Mouse (Mus musculus) limb, embryonic 11.5 days (tissue): ENCODE data around the gene Plet1. TPM values are rescaled to one million over a fixed set of nuclear protein-coding genes. Genes with fewer than 3 reads are reported as not detected.

Experiments
- ATAC-seq: fragments of 200-750 bp; cut with Nextera tagmentation; 2 replicates; pipeline ENCODE4 v1.8.0; 2017; ENCODE audit warnings: low read depth; ENCODE audit not compliant: insufficient number of reproducible peaks, low FRiP score, low TSS enrichment
- DNase-seq: peaks from one replicate; pipeline ENCODE4 v3.0.0-alpha.2; 2015; ENCODE audit warnings: low spot score
- H3K27ac ChIP-seq: fragments of 300-500 bp; sonication (generic); replicated peaks from 2 replicates; pipeline ENCODE4 v1.5.1; 2014; ENCODE audit warnings: low read depth, mild to moderate bottlenecking, low read length
- H3K27me3 ChIP-seq: fragments of 300-500 bp; sonication (generic); 2 replicates; pipeline ENCODE4 v1.6.1; 2014; ENCODE audit warnings: mild to moderate bottlenecking, low read length, mixed read lengths; ENCODE audit not compliant: control insufficient read depth, insufficient read depth
- H3K36me3 ChIP-seq: fragments of 300-500 bp; sonication (generic); 2 replicates; pipeline ENCODE4 v1.6.1; 2014; ENCODE audit warnings: mild to moderate bottlenecking, low read length, moderate library complexity, mixed read lengths; ENCODE audit not compliant: control insufficient read depth, insufficient read depth
- H3K4me1 ChIP-seq: fragments of 300-500 bp; sonication (generic); 2 replicates; pipeline ENCODE4 v1.6.1; 2014; ENCODE audit warnings: low read length, mixed read lengths; ENCODE audit not compliant: control insufficient read depth, insufficient read depth
- H3K4me2 ChIP-seq: fragments of 300-500 bp; sonication (generic); 2 replicates; pipeline ENCODE4 v1.6.1; 2014; ENCODE audit warnings: low read depth, mild to moderate bottlenecking, moderate library complexity; ENCODE audit not compliant: severe bottlenecking
- H3K4me3 ChIP-seq: fragments of 300-500 bp; sonication (generic); 2 replicates; pipeline ENCODE4 v1.5.1; 2014; ENCODE audit warnings: low read depth, low read length
- H3K9ac ChIP-seq: fragments of 300-500 bp; sonication (generic); 2 replicates; pipeline ENCODE4 v1.6.1; 2014; ENCODE audit warnings: mild to moderate bottlenecking, low read length
- H3K9me3 ChIP-seq: fragments of 300-500 bp; sonication (generic); 2 replicates; pipeline ENCODE4 v1.6.1; 2016; ENCODE audit warnings: low read length; ENCODE audit not compliant: control insufficient read depth
- WGBS: fragments of 180-500 bp; shearing (Covaris S2); extraction: QIAGEN DNeasy Blood & Tissue Kit; methylation state at CpG from one replicate; pipeline ENCODE4 v1.1.7; 2014; 5-methylcytosine and 5-hydroxymethylcytosine counted together
- polyA plus RNA-seq: library from polyadenylated mRNA; unstranded; fragments of >200 nt; fragmentation: Nextera tagmentation; extraction: Ambion mirVana; gene quantifications from 2 replicates; pipeline ENCODE4 v1.2.1, GENCODE M21; 2014

The Plet1 gene
- polyA plus RNA-seq, 1 experiment from 2014 or later, result 0.28 TPM

GRCm38 (mm10) chr9:50497536-50497935 is 3.2 kb downstream of the Plet1 start:
- Histone ChIP-seq H3K9ac (no peak overlapping the region), H3K36me3 (no peaks in the 10 kb centered on the region), H3K27ac (no peak overlapping the region), H3K4me1 (no peaks in the 10 kb centered on the region), H3K27me3 (no peaks in the 10 kb centered on the region), H3K4me3 (no peak overlapping the region), H3K9me3 (no peaks in the 10 kb centered on the region), H3K4me2 (no peak overlapping the region)
- WGBS, result 86% methylated on average over 2 of the region's 2 CpGs
- ATAC-seq, result no peak
- DNase-seq, result no peak

GRCm38 (mm10) chr9:50498815-50499214 is 4.5 kb downstream of the Plet1 start:
- no peaks in the 10 kb centered on the region for H3K9me3 ChIP-seq
- H3K9ac ChIP-seq, result no peak overlapping the region
- 89% methylated on average over 16 of the region's 16 CpGs for WGBS
- DNase-seq (no peak), ATAC-seq (no peak)
- H3K4me1 ChIP-seq, result no peaks in the 10 kb centered on the region
- H3K27me3 ChIP-seq, result no peaks in the 10 kb centered on the region
- no peak overlapping the region for H3K27ac ChIP-seq
- H3K4me3 ChIP-seq, result no peak overlapping the region
- H3K36me3 ChIP-seq, result no peaks in the 10 kb centered on the region
- H3K4me2 ChIP-seq, result no peak overlapping the region

GRCm38 (mm10) chr9:50499781-50500180 is 5.5 kb downstream of the Plet1 start:
- Histone ChIP-seq H3K4me3 (no peak overlapping the region), H3K9me3 (no peaks in the 10 kb centered on the region), H3K27me3 (no peaks in the 10 kb centered on the region), H3K36me3 (no peaks in the 10 kb centered on the region), H3K9ac (no peak overlapping the region), H3K4me2 (no peak overlapping the region), H3K27ac (no peak overlapping the region), H3K4me1 (no peaks in the 10 kb centered on the region)
- 87% methylated on average over 3 of the region's 3 CpGs for WGBS
- DNase-seq, result no peak
- ATAC-seq, result no peak

- Histone ChIP-seq H3K27me3 (no peaks in the 10 kb centered on the region), H3K9me3 (no peaks in the 10 kb centered on the region), H3K4me1 (no peaks in the 10 kb centered on the region), H3K4me3 (no peak overlapping the region), H3K27ac (no peak overlapping the region), H3K9ac (no peak overlapping the region), H3K36me3 (no peaks in the 10 kb centered on the region), H3K4me2 (peak overlapping the region; percentile 26; the same call in 1 of the 2 replicates)
- ATAC-seq (no peak), DNase-seq (no peak)
- 67% methylated on average over 15 of the region's 15 CpGs for WGBS
Observed at GRCm38 (mm10) chr9:50500467-50500973, 6.2 kb downstream of the Plet1 start.

GRCm38 (mm10) chr9:50500974-50501501 is 6.7 kb downstream of the Plet1 start:
- no peaks in the 10 kb centered on the region for H3K4me1 ChIP-seq
- no peak overlapping the region for H3K4me3 ChIP-seq
- peak; percentile 82 for ATAC-seq
- H3K9ac ChIP-seq, result no peak overlapping the region
- H3K4me2 ChIP-seq, result peak overlapping the region; percentile 26
- DNase-seq, result peak; percentile 61
- no peaks in the 10 kb centered on the region for H3K27me3 ChIP-seq
- no peaks in the 10 kb centered on the region for H3K9me3 ChIP-seq
- 21% methylated on average over 14 of the region's 14 CpGs for WGBS
- no peak overlapping the region for H3K27ac ChIP-seq
- no peaks in the 10 kb centered on the region for H3K36me3 ChIP-seq

GRCm38 (mm10) chr9:50502949-50503348 is 8.6 kb downstream of the Plet1 start:
- 84% methylated on average over 3 of the region's 3 CpGs for WGBS
- ATAC-seq, result no peak
- Histone ChIP-seq H3K9me3 (no peaks in the 10 kb centered on the region), H3K4me2 (no peak overlapping the region), H3K4me3 (no peak overlapping the region), H3K36me3 (no peaks in the 10 kb centered on the region), H3K27me3 (no peaks in the 10 kb centered on the region), H3K27ac (no peak overlapping the region), H3K4me1 (no peaks in the 10 kb centered on the region), H3K9ac (no peak overlapping the region)
- no peak for DNase-seq

- Histone ChIP-seq H3K9me3 (no peaks in the 10 kb centered on the region), H3K27ac (no peak overlapping the region), H3K4me2 (no peak overlapping the region), H3K36me3 (no peaks in the 10 kb centered on the region), H3K9ac (no peak overlapping the region), H3K4me1 (no peaks in the 10 kb centered on the region), H3K4me3 (no peak overlapping the region), H3K27me3 (no peaks in the 10 kb centered on the region)
- DNase-seq (no peak), ATAC-seq (no peak)
- WGBS, result 73% methylated on average over 6 of the region's 6 CpGs
Observed at GRCm38 (mm10) chr9:50505405-50505804, 11.1 kb downstream of the Plet1 start.

GRCm38 (mm10) chr9:50507570-50507969 is 13.2 kb downstream of the Plet1 start:
- no peak for DNase-seq
- H3K27me3 ChIP-seq, result no peaks in the 10 kb centered on the region

GRCm38 (mm10) chr9:50515462-50515861 is 21.1 kb downstream of the Plet1 start:
- no peaks in the 10 kb centered on the region for H3K36me3 ChIP-seq
- DNase-seq, result no peak
- 88% methylated on average over 5 of the region's 5 CpGs for WGBS
- H3K4me2 ChIP-seq, result no peak overlapping the region
- no peaks in the 10 kb centered on the region for H3K4me1 ChIP-seq
- no peak overlapping the region for H3K27ac ChIP-seq
- ATAC-seq, result no peak
- no peak overlapping the region for H3K9ac ChIP-seq
- no peak overlapping the region for H3K4me3 ChIP-seq
- H3K27me3 ChIP-seq, result no peaks in the 10 kb centered on the region
- H3K9me3 ChIP-seq, result no peaks in the 10 kb centered on the region

More at GRCm38 (mm10) chr9:50507570-50507969, 13.2 kb downstream of the Plet1 start:
- Histone ChIP-seq H3K4me1 (no peaks in the 10 kb centered on the region), H3K9me3 (no peaks in the 10 kb centered on the region), H3K4me2 (no peak overlapping the region), H3K9ac (no peak overlapping the region), H3K4me3 (no peak overlapping the region), H3K36me3 (no peaks in the 10 kb centered on the region), H3K27ac (no peak overlapping the region)
- 87% methylated on average over 7 of the region's 7 CpGs for WGBS
- no peak for ATAC-seq
